ENCODE assay signal across 8 mouse cellular contexts in the genomic region with DNA sequence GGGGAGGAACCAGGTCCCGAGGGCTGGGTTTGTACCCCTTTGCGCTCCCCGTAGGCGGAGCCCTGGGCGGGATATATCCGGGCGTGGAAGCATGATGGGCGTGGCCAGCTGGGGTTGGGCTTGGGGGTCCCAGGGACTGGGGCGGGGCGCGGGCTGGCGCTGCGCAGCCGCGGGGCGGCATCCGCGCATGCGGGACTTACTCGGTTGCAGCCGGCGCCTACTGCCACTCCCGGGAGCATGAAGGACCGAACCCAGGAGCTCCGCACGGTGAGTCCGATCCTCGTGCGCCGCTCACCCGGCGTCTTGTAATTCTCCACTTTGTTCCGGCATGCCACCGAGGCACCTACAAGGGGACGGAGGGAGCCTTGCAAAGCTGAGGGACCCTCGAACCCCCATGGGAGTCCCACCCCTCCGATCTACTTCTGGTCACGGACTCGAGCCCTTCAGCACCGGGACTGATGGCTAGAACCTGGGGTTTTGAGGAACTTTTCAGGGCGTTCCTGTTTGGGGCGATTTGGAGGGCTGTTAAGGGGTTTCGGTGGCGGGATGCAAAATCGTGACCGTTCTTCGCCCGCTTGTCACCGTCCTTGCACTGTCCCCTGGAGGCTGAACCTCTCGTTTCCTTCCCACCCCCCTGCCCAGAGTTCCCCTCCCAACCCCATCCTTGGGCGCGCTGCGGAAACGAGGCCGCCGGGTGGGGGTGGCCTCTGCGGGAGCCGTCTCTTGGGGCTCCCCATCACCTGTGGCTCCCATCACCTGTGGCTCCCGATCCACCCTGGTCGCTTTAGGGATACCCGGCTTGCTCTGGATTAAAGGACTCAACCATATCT. TPM values are rescaled to one million over a fixed set of nuclear protein-coding genes. Genes with fewer than 3 reads are reported as not detected.
DNase-seq lines count a peak whose midpoint lies in the region; ATAC-seq and TF ChIP-seq lines count a peak whose summit lies in the region.

A gene (plus strand): TSS at position 139 of the 830 bp plus-strand sequence.

- H3K27me3 ChIP-seq in intestine, embryonic 14.5 days (replicated peaks; ENCODE audit: control insufficient read depth, insufficient read depth, low read length) = no peaks in the 10 kb centered on the region

- TF ChIP-seq POLR2A in cortical plate, adult 2 months (IDR thresholded peaks at IDR 0.05; ENCODE audit: extremely low read depth, insufficient read depth, low read length) = peak; percentile 80; the same call in 1 of the 2 replicates

- peak; percentile 94 to 96 for DNase-seq in adrenal gland, adult (ENCODE audit: inconsistent age in 2 of 2, low spot score in 1 of 2)
- DNase-seq in gastrocnemius, postnatal 25 days = peak; percentile 87
- DNase-seq in intestine, embryonic 14.5 days (ENCODE audit: low spot score) = peak; percentile 93
- peak; percentile 87 to 92 for DNase-seq in left cerebral cortex, postnatal 36 days (ENCODE audit: low spot score in 2 of 2)
- DNase-seq in mesoderm, embryonic 11.5 days (ENCODE audit: low read depth, low spot score) = peak; percentile 93
- DNase-seq in skeletal muscle tissue, adult 2 months (ENCODE audit: low read depth, low spot score) = peak; percentile 73

- peak within 1 kb of the TSS; percentile 97 for H3K4me2 ChIP-seq in intestine, embryonic 14.5 days (ENCODE audit: low read length)

- TF ChIP-seq CTCF in cortical plate, adult 2 months (IDR thresholded peaks at IDR 0.05; ENCODE audit: extremely low read depth, insufficient read depth, low read length) = no peak

- peaks cover 5% of the 10 kb centered on the region for H3K4me1 ChIP-seq in cortical plate, adult 2 months (ENCODE audit: control insufficient read depth, insufficient read depth, low read length)
- H3K4me1 ChIP-seq in intestine, embryonic 14.5 days (replicated peaks; ENCODE audit: control insufficient read depth, insufficient read depth, low read length) = peaks cover 25% of the 10 kb centered on the region

- H3K36me3 ChIP-seq in intestine, embryonic 14.5 days (ENCODE audit: control insufficient read depth, insufficient read depth, low read length) = no peaks in the 10 kb centered on the region

- peak within 1 kb of the TSS; percentile 87 for H3K4me3 ChIP-seq in cortical plate, adult 2 months (ENCODE audit: insufficient read depth, low read length)
- H3K4me3 ChIP-seq in intestine, embryonic 14.5 days (ENCODE audit: low read depth, low read length) = peak within 1 kb of the TSS; percentile 69

- WGBS in intestine, embryonic 14.5 days = under 1% methylated on average over 61 of the region's 61 CpGs

- peak within 1 kb of the TSS; percentile 69 for H3K9ac ChIP-seq in intestine, embryonic 14.5 days (ENCODE audit: low read length)

- H3K27ac ChIP-seq in cortical plate, adult 2 months (ENCODE audit: insufficient read depth, low read length) = no peak within 1 kb of the TSS
- peak within 1 kb of the TSS; percentile 38; the same call in 1 of the 2 replicates for H3K27ac ChIP-seq in intestine, embryonic 14.5 days (ENCODE audit: low read depth)

- peak; percentile 88 for ATAC-seq in intestine, embryonic 14.5 days (replicated peaks; ENCODE audit: low FRiP score, low TSS enrichment, low read depth)
- no peak for ATAC-seq in erythroid progenitor cell, adult 5-6 weeks (replicated peaks; ENCODE audit: low FRiP score, poor library complexity, severe bottlenecking)

- intact Hi-C loops in left cerebral cortex, postnatal 36 days (cut with DNase I) = no loop called here

- H3K9me3 ChIP-seq in intestine, embryonic 14.5 days (ENCODE audit: control insufficient read depth, low read length) = no peaks in the 10 kb centered on the region

RNA-seq across cellular contexts. Expression of the gene that starts here (rescaled TPM):
- 545 and 568 TPM in 2 replicates for polyA plus RNA-seq in cortical plate, adult 2 months (2012; rRNA removed)
- total RNA-seq in gastrocnemius, postnatal 25 days (2021) = 1 to 10 TPM in 1 of 2 experiments, under 1 TPM in 1; 0.69 to 1.5 TPM
- polyA plus RNA-seq in intestine, embryonic 14.5 days (2014; fragmentation: Nextera tagmentation; extraction: Ambion mirVana) = 15.9 and 20.2 TPM in 2 replicates
- 100 to 1,000 TPM; 340 to 404 TPM for total RNA-seq in left cerebral cortex, postnatal 36 days (2021)
- not detected in 2 replicates for total RNA-seq in erythroid progenitor cell, adult 5-6 weeks (2015; ENCODE audit: low replicate concordance)
- not detected in 2 replicates for total RNA-seq in erythroid progenitor cell, adult 5-6 weeks (2017; ENCODE audit: low replicate concordance)

Comparison
In these comparisons a context has a peak if more than half of its experiments do, and no peak if none do; other contexts are left out.
1. RNA of the gene that starts here (total RNA-seq): 340 to 404 TPM in left cerebral cortex, postnatal 36 days; 0.69 to 1.5 TPM in gastrocnemius, postnatal 25 days and not detected in erythroid progenitor cell, adult 5-6 weeks; every median in the first group is over 100 times any median in the second.
2. RNA of the gene that starts here (polyA plus RNA-seq): 545 to 568 TPM in cortical plate, adult 2 months; 15.9 to 20.2 TPM in intestine, embryonic 14.5 days; every median in the first group is over 10 times any median in the second.
3. Peak in every context shown above with its lines, with median percentiles within 50 percentile points of each other: DNase-seq.